Mouse (Mus musculus) lung, postnatal 0 days (tissue): ENCODE measurements around the gene Pdxdc1. TPM values are rescaled to one million over a fixed set of nuclear protein-coding genes. Genes with fewer than 3 reads are reported as not detected.
"Not testable (repeated sequence)": the region's sequence is repeated elsewhere in the genome, so short reads cannot be mapped to it uniquely, and the experiment has no call there.

ENCODE experiments used
- ATAC-seq: fragments of 200-750 bp; cut with Nextera tagmentation; 2 replicates; pipeline ENCODE4 v1.8.0; 2017; ENCODE audit warnings: moderate library complexity
- DNase-seq: peaks from one replicate; pipeline ENCODE4 v3.0.0-alpha.2; 2016; ENCODE audit warnings: low spot score
- H3K27ac ChIP-seq: fragments of 300-500 bp; sonication (generic); 2 replicates; pipeline ENCODE4 v1.5.1; 2014; ENCODE audit warnings: antibody characterized with exemption, mild to moderate bottlenecking, low read length, mixed read lengths
- H3K27me3 ChIP-seq: fragments of 300-500 bp; sonication (generic); replicated peaks from 2 replicates; pipeline ENCODE4 v1.6.1; 2014; ENCODE audit warnings: low read length, mixed read lengths; ENCODE audit not compliant: insufficient read depth
- H3K36me3 ChIP-seq: fragments of 300-500 bp; sonication (generic); 2 replicates; pipeline ENCODE4 v1.6.1; 2014; ENCODE audit warnings: low read length, mixed read lengths; ENCODE audit not compliant: insufficient read depth
- H3K4me1 ChIP-seq: fragments of 300-500 bp; sonication (generic); 2 replicates; pipeline ENCODE4 v1.6.1; 2014; ENCODE audit warnings: antibody characterized with exemption, low read depth, low read length, mixed read lengths; ENCODE audit not compliant: insufficient read depth
- H3K4me2 ChIP-seq: fragments of 300-500 bp; sonication (generic); replicated peaks from 2 replicates; pipeline ENCODE4 v1.6.1; 2014; ENCODE audit warnings: low read depth, mild to moderate bottlenecking, low read length, moderate library complexity, mixed read lengths
- H3K4me3 ChIP-seq: fragments of 300-500 bp; sonication (generic); 2 replicates; pipeline ENCODE4 v1.5.1; 2014; ENCODE audit warnings: low read depth, low read length
- H3K9ac ChIP-seq: fragments of 300-500 bp; sonication (generic); replicated peaks from 2 replicates; pipeline ENCODE4 v1.6.1; 2014; ENCODE audit warnings: low read depth, mild to moderate bottlenecking
- H3K9me3 ChIP-seq: fragments of 300-500 bp; sonication (generic); 2 replicates; pipeline ENCODE4 v1.6.1; 2016; ENCODE audit warnings: low read length, mixed read lengths
- CTCF ChIP-seq: IDR thresholded peaks from 2 replicates; pipeline ENCODE4 v1.5.1; 2016; ENCODE audit warnings: antibody characterized with exemption, mild to moderate bottlenecking
- EP300 ChIP-seq: IDR thresholded peaks from 2 replicates; pipeline ENCODE4 v1.6.1; 2016; ENCODE audit warnings: antibody characterized with exemption, mild to moderate bottlenecking, control low read depth
- WGBS: fragments of 180-500 bp; shearing (Covaris S2); extraction: QIAGEN DNeasy Blood & Tissue Kit; methylation state at CpG from one replicate; pipeline ENCODE4 v1.1.7; 2014; 5-methylcytosine and 5-hydroxymethylcytosine counted together
- polyA plus RNA-seq: library from polyadenylated mRNA; unstranded; fragments of >200 nt; fragmentation: Nextera tagmentation; extraction: Ambion mirVana; gene quantifications from 2 replicates; pipeline ENCODE4 v1.2.1, GENCODE M21; 2015

Pdxdc1 gene
- polyA plus RNA-seq, 1 experiment from 2014 or later: 57.0 TPM

DNA sequence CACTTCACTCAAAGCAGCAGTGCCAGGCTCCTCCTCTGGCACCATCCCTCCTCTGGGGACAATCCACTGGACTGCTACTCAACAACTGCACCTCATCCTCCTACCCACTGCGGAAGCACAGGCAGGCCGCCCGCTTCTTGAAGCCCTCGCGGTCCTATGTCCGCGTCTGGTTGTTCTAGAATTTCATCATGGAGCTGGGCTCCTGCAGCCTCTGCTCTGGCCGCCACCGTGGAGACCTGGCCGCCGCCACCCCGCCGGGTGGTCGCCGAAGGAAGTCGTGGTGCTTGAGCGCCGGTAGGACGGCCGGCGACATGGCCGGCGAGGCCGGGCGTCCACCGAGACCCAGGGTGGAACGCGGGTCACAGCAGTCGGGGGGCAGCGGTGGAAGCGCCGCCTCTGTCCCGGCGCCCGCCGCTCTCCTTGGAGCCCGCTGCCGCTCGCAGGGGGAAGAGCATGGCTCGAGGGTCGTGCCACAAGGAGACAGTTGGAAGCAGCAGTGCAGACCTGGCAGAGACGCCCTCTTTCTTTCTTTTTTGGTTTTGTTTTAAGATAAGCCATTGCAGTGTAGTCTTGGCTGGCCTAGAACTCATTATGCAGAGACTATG is 34.9 kb downstream of the Pdxdc1 start:
- Histone ChIP-seq H3K36me3 (peaks cover 10% of the 10 kb centered on the region; the same call in 1 of the 2 replicates), H3K9me3 (no peaks in the 10 kb centered on the region), H3K4me2 (no peak overlapping the region), H3K9ac (no peak overlapping the region), H3K4me3 (no peak overlapping the region), H3K4me1 (no peaks in the 10 kb centered on the region), H3K27ac (no peak overlapping the region), H3K27me3 (no peaks in the 10 kb centered on the region)
- 42% methylated on average over 41 of the region's 42 CpGs for WGBS
- DNase-seq: no peak
- no peak for TF ChIP-seq CTCF
- no peak for TF ChIP-seq EP300
- no peak for ATAC-seq

DNA sequence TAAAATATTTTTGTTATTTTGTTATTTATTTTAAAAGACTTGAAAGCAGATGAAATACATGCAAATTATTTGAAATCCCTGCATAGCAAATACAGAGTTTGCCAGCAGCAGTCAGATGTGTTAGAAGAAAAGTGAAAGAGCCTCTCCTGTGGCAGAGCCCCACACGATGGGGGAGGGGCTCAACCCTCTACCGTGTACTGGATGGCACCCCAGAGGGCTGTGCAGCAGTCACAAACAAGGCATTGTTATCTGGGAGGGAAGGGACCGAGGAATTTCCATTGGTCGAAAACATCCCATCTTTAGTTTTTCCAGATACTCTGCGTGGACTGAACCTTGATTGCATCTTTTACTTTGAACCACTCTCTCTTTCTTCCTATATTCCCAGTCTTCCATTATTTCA is 35.5 kb downstream of the Pdxdc1 start:
- H3K4me1 ChIP-seq, H3K9me3 ChIP-seq, ATAC-seq, H3K27me3 ChIP-seq, H3K9ac ChIP-seq, H3K4me2 ChIP-seq, H3K4me3 ChIP-seq, H3K27ac ChIP-seq, DNase-seq: not testable (repeated sequence)
- peaks cover 14% of the 10 kb centered on the region; the same call in 1 of the 2 replicates for H3K36me3 ChIP-seq
- 57% methylated on average over 5 of the region's 5 CpGs for WGBS

DNA sequence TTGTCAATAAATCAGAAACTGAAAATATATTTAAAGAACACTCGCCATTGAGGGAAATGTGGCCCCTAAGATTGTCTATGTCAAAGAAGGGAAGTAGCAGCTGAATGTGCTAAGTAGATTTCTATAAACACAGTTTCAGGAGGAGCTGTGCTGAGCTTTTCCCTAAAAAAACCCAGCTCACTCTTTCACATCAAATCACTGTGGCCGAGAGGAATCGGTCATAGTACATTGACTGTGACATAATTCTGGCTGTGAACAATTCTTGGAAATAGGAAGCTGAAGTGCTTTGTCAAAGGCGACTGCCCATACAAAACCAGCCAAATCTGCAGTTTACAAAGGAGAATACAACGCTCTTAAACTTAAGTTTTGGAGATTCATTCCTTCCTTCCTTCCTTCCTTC is 36.3 kb downstream of the Pdxdc1 start:
- no peak for ATAC-seq

DNA sequence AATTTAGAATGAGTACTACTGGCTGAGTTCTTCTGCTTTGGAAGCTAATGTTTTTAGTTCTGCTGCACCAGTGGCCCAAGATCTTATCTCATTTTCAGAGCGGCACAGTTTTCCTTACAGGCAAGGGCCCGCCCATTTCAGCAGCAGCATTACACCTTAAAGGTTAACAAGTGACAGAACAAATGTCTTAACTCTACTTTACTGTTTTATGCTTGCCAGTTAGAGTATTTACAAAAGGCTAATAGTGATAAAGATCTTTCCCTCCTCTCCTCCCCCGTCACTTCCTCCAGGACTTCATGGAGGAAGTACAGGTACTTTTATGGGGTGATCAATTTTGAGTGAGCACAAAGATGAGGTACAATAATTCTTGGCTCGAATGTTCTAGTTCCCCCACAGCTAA is 36.9 kb downstream of the Pdxdc1 start:
- WGBS: 46% methylated on average over 4 of the region's 4 CpGs
- no peaks in the 10 kb centered on the region for H3K9me3 ChIP-seq
- H3K27me3 ChIP-seq: no peaks in the 10 kb centered on the region
- H3K9ac ChIP-seq: no peak overlapping the region
- no peak overlapping the region for H3K4me3 ChIP-seq
- TF ChIP-seq EP300: no peak
- TF ChIP-seq CTCF: no peak
- H3K4me1 ChIP-seq: no peaks in the 10 kb centered on the region
- no peak overlapping the region for H3K27ac ChIP-seq
- DNase-seq: peak; percentile 21
- no peak for ATAC-seq
- peaks cover 14% of the 10 kb centered on the region; the same call in 1 of the 2 replicates for H3K36me3 ChIP-seq
- no peak overlapping the region for H3K4me2 ChIP-seq

More for the DNA sequence above, 36.3 kb downstream of the Pdxdc1 start:
- Histone ChIP-seq H3K9me3 (no peaks in the 10 kb centered on the region), H3K27ac (no peak overlapping the region; the same call in 1 of the 2 replicates), H3K4me3 (no peak overlapping the region), H3K4me1 (no peaks in the 10 kb centered on the region), H3K4me2 (no peak overlapping the region), H3K36me3 (peaks cover 14% of the 10 kb centered on the region; the same call in 1 of the 2 replicates), H3K9ac (no peak overlapping the region), H3K27me3 (no peaks in the 10 kb centered on the region)
- no peak for TF ChIP-seq CTCF
- no peak for TF ChIP-seq EP300
- 60% methylated on average over 5 of the region's 5 CpGs for WGBS
- DNase-seq: peak; percentile 12

DNA sequence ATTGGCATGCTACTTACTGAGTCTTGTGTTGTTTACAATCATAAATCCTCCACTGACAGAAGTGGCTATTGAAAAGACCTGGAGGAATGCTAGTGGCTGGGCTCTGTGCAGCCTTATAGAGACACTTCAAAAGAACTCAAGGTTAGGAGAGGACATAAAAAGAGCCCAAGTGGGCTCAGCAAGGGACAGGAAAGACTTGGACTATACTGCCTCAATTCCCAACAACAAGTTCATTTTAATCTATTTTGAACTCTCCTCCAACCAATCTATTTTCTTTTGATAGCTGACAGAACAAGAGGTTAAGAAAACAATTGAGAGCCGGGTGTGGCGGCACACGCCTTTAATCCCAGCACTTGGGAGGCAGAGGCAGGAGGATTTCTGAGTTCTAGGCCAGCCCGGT is 49.0 kb downstream of the Pdxdc1 start:
- H3K27me3 ChIP-seq: no peaks in the 10 kb centered on the region

DNA sequence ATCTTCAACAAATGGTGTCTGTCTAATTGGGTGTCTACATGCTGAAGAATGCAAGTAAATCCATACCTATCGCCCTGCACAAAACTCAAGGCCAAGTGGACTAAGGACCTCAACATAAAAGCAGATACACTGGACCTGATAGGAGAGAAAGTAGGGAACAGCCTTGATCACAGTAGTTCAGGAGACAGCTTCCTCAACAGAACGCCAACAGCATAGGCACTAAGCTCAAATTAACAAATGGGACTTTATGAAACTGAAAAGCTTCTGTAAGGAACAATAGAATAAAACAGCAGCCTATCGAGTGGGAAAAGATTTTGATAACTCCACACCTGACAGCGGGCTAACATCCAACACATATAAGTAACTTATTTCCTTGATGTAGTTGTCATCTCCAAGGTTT is 51.5 kb downstream of the Pdxdc1 start:
- Histone ChIP-seq H3K4me3 (no peak overlapping the region), H3K4me2 (no peak overlapping the region), H3K36me3 (peaks cover 19% of the 10 kb centered on the region), H3K27ac (no peak overlapping the region), H3K27me3 (no peaks in the 10 kb centered on the region), H3K9ac (no peak overlapping the region), H3K4me1 (no peaks in the 10 kb centered on the region), H3K9me3 (no peaks in the 10 kb centered on the region)
- 94% methylated on average over 4 of the region's 4 CpGs for WGBS
- no peak for ATAC-seq
- DNase-seq: no peak
- no peak for TF ChIP-seq CTCF
- no peak for TF ChIP-seq EP300

More for the DNA sequence above, 49.0 kb downstream of the Pdxdc1 start:
- Histone ChIP-seq H3K9ac (no peak overlapping the region), H3K27ac (no peak overlapping the region), H3K4me2 (no peak overlapping the region), H3K9me3 (no peaks in the 10 kb centered on the region), H3K4me3 (no peak overlapping the region), H3K36me3 (peaks cover 23% of the 10 kb centered on the region), H3K4me1 (no peaks in the 10 kb centered on the region)
- DNase-seq (no peak), ATAC-seq (no peak)
- 93% methylated on average over 4 of the region's 4 CpGs for WGBS
- TF ChIP-seq EP300 (no peak), CTCF (no peak)
